Mouse (Mus musculus): ENCODE results near the gene Dapk1.

Dapk1 gene

GRCm38 (mm10) chr13:60696323-60696722, 94.6 kb downstream of the Dapk1 start:
- DNase-seq, result no peak

DNA sequence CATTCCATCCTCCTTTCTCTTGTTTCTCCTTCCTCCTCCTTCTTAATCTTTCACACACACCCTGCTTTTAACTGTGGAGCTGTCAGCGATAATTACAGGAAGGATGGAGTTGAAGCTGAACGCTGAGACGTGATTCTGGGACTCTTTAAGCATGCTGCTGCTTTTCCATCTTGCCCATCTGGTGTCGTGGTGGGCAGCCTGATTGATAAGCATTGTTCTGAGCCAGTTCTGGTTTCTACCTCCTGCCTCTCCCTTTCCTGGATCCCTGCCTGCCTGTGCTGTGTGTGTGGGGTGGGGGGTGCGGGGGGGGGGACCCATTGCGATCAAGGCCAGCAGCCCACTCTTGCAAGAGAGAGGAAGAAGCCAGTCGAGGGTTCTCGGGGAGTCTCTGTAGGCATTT, 95.0 kb downstream of the Dapk1 start:
- no peak for DNase-seq

GRCm38 (mm10) chr13:60698021-60698420, 96.3 kb downstream of the Dapk1 start:
- no peak for DNase-seq

DNA sequence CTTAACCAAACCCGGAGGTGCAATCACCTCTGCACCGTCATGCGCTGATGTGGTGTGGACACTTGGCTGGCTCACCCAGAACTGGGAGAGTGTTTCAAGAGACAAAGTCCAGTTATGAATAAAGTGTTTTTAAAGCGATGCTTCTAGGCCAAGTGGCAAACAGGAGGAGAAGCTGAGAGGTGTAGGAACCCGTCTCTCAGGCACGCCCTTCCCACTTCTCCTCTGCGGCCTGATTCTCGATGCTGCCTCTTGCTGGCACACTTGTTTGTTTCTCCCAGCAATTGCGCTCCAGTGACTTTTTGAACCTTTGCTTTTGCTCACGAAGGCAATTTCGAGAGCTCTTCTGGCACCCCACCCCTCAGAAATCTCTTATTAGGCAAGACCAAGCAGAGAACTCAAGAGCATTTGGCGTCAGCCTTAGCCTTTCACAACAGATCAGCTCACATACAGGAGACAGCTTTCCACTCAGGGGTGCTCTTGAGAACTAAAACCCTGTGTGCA, 100.0 kb downstream of the Dapk1 start:
- no peak for DNase-seq

GRCm38 (mm10) chr13:60707541-60708468, 106.1 kb downstream of the Dapk1 start:
- DNase-seq, result no peak

GRCm38 (mm10) chr13:60709136-60709535, 107.4 kb downstream of the Dapk1 start:
- DNase-seq, result no peak

DNA sequence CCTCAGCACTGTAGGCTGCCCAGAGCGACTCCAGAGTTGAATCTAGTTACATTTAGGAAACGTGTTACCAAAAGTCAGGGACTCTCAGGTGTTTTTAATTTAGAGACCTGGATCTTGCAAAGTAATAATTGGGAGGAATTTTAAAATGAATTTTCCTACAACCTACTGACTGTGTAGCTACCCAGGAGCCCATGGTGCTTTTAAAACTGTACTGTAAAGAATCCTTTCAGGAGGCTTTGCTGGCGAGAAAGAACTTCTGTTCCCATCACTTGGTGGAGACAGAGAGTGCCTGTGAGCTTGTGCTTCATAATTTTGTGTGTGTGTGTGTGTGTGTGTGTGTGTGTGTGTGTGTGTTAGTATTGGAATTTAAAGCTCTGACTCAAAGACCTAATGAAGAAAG, 109.2 kb downstream of the Dapk1 start:
- DNase-seq, result no peak

- DNase-seq, result no peak
Measured at GRCm38 (mm10) chr13:60713537-60713936, 111.8 kb downstream of the Dapk1 start.

- no peak for DNase-seq
Measured at GRCm38 (mm10) chr13:60716107-60716506, 114.4 kb downstream of the Dapk1 start.

- no peak for DNase-seq
Measured at GRCm38 (mm10) chr13:60717421-60717820, 115.7 kb downstream of the Dapk1 start.

DNA sequence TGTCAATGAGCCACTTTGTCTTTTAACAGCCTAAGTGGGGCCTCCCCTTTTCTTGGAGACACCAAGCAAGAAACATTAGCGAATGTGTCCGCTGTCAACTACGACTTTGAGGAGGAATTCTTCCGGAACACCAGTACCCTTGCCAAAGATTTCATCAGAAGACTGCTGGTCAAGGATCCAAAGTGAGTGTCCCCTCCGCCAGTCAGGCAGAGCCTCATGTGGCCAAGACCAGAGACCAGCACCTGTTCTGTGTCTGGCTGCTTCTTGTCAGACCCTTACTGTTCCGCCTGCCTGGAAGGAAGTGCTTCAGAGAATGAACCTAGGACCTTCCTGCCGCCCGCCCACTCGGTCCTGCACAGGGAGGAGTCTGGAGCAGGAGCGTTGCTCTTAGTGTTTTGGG, 117.8 kb downstream of the Dapk1 start:
- DNase-seq, result no peak

- no peak for DNase-seq
Measured at GRCm38 (mm10) chr13:60722763-60723162, 121.0 kb downstream of the Dapk1 start.

DNA sequence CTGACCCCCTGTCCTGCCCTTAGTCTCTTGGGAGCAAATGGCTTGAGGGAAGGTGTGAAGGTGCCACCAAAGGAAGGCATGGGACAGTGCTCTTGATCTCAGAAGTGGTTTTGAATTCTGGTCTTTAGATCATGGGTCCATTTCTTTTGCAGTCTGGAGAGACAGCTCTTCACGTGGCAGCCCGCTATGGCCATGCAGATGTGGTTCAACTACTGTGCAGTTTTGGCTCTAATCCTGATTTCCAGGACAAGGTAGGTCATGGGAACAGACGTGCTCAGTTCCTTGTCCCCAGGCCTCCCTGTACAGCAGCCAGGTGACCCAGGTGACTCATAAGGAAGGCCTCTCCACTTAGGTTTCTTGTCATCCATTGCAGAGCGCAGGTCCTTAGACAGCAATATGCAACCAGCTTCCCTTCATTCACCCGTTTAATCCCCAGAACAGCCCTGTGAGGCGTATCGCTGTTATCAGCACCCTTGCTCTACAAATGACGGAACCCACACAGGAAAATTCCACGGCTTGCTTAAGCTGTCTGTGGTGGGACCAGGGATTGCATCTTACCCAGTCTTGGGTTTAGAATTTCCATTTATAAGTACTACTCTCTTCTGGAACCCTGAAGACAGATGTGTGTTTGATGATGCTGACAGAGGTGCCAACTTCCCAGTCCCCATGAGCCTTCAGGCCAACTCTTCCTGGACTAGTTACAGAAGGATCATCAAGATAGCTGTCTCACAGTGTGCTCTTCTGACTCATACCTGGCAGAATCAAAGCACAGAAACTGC, 126.7 kb downstream of the Dapk1 start:
- no peak for DNase-seq

- DNase-seq, result no peak
Measured at GRCm38 (mm10) chr13:60729055-60729402, 127.3 kb downstream of the Dapk1 start.

- DNase-seq, result no peak
Measured at GRCm38 (mm10) chr13:60730587-60730986, 128.8 kb downstream of the Dapk1 start.

- no peak for DNase-seq
Measured at GRCm38 (mm10) chr13:60731001-60731400, 129.3 kb downstream of the Dapk1 start.

- DNase-seq, result no peak
Measured at GRCm38 (mm10) chr13:60735306-60735705, 133.6 kb downstream of the Dapk1 start.

- DNase-seq, result no peak
Measured at GRCm38 (mm10) chr13:60736421-60737105, 134.8 kb downstream of the Dapk1 start.

DNA sequence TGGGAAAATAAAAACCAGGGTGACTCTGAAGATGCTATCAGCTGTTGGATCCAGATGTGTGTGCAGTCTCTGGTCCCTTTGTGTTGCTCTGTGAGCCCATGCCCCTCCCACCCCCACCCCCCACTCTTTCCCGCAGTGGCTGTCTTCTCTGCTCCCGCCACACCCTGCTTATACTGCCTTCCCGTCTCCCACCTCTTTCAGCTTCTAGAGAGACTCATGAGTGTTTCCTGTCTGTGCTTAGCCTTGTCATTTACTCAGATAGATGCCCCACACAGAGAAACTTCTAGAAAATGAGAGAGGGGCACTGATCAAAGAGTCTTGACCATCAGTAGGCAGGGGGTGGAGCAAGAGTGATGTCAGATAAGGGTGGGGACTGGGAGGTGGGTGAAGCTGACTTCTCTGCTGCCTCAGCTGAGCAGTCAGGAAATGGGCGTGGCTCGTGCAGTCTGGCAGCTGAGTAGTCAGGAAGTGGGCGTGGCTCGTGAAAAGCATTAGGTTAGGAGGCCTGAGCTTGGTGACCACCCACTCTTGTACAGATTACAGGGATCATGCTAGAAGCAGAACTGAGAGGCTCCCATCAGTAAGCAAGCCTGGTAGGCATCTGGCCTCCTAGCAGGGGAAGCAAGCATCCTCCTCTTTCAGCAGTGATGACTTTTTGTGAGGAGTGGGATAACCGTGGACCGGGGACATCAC, 136.0 kb downstream of the Dapk1 start:
- peak; percentile 58 for DNase-seq

- DNase-seq, result peak; percentile 70
Measured at GRCm38 (mm10) chr13:60738429-60738828, 136.7 kb downstream of the Dapk1 start.

GRCm38 (mm10) chr13:60740248-60740647, 138.5 kb downstream of the Dapk1 start:
- DNase-seq, result no peak

GRCm38 (mm10) chr13:60742611-60743010, 140.9 kb downstream of the Dapk1 start:
- no peak for DNase-seq
